Mouse (Mus musculus) bone marrow, adult 2 months (tissue): ENCODE measurements around the gene Fgf18. TPM values are rescaled to one million over a fixed set of nuclear protein-coding genes. Genes with fewer than 3 reads are reported as not detected.

Source experiments
- H3K27ac ChIP-seq: fragments of 200-500 bp; 2 replicates; pipeline ENCODE4 v1.5.1; 2012; ENCODE audit warnings: low read depth, mild to moderate bottlenecking, control low read depth, inconsistent platforms, low read length; ENCODE audit not compliant: control insufficient read depth, poor library complexity, insufficient read depth
- H3K4me1 ChIP-seq: fragments of 200-500 bp; 2 replicates; pipeline ENCODE4 v1.6.1; 2011; ENCODE audit warnings: low read length; ENCODE audit not compliant: control insufficient read depth, insufficient read depth
- H3K4me3 ChIP-seq: fragments of 200-500 bp; replicated peaks from 2 replicates; pipeline ENCODE3; 2011; ENCODE audit warnings: mild to moderate bottlenecking, low read depth, low read length, control low read depth; ENCODE audit not compliant: control insufficient read depth
- CTCF ChIP-seq: fragments of 200-500 bp; IDR thresholded peaks from 2 replicates; pipeline ENCODE4 v1.5.1; 2011; ENCODE audit warnings: low read length, control low read depth; ENCODE audit not compliant: control insufficient read depth, insufficient read depth
- POLR2A ChIP-seq: fragments of 200-500 bp; IDR thresholded peaks from 2 replicates; pipeline ENCODE4 v1.6.1; 2011; ENCODE audit warnings: low read depth, mild to moderate bottlenecking, control low read depth, low read length, borderline replicate concordance; ENCODE audit not compliant: control insufficient read depth
- WGBS: fragments of 180-500 bp; shearing (Covaris S2); methylation state at CpG from one replicate; pipeline ENCODE4 v1.1.7; 2018; 5-methylcytosine and 5-hydroxymethylcytosine counted together
- polyA plus RNA-seq: library from polyadenylated mRNA; stranded (reverse); fragments of >200 nt; gene quantifications from 2 replicates; pipeline ENCODE4 v1.2.4, GENCODE M21; 2011; ENCODE audit warnings: low replicate concordance; ENCODE audit not compliant: missing spikeins, insufficient read depth, insufficient read length

Gene Fgf18
- polyA plus RNA-seq, 1 experiment = not detected

GRCm38 (mm10) chr11:33112407-33112806 lies 34.8 kb downstream of the Fgf18 start:
- Histone ChIP-seq H3K4me3 (no peak overlapping the region), H3K4me1 (no peaks in the 10 kb centered on the region), H3K27ac (no peak overlapping the region)
- 15% methylated on average over 1 of the region's 1 CpGs for WGBS
- no peak for TF ChIP-seq CTCF
- TF ChIP-seq POLR2A = no peak

- 72% methylated on average over 2 of the region's 2 CpGs for WGBS
- TF ChIP-seq CTCF (no peak), POLR2A (no peak)
- no peak overlapping the region for H3K27ac ChIP-seq
- no peak overlapping the region for H3K4me3 ChIP-seq
- H3K4me1 ChIP-seq = no peaks in the 10 kb centered on the region
These were observed 37.1 kb downstream of the Fgf18 start for GRCm38 (mm10) chr11:33110111-33110510.

GRCm38 (mm10) chr11:33107540-33107939 lies 39.7 kb downstream of the Fgf18 start:
- WGBS = 94% methylated on average over 3 of the region's 3 CpGs
- H3K4me1 ChIP-seq = no peaks in the 10 kb centered on the region; the same call in 1 of the 2 replicates
- TF ChIP-seq CTCF (no peak), POLR2A (no peak)
- H3K27ac ChIP-seq = no peak overlapping the region
- no peak overlapping the region for H3K4me3 ChIP-seq

GRCm38 (mm10) chr11:33104911-33105316 lies 42.3 kb downstream of the Fgf18 start:
- WGBS = 83% methylated on average over 8 of the region's 8 CpGs
- no peak for TF ChIP-seq POLR2A
- TF ChIP-seq CTCF = no peak
- Histone ChIP-seq H3K27ac (no peak overlapping the region), H3K4me1 (no peaks in the 10 kb centered on the region; the same call in 1 of the 2 replicates), H3K4me3 (no peak overlapping the region)

GRCm38 (mm10) chr11:33103291-33103943 lies 43.8 kb downstream of the Fgf18 start:
- Histone ChIP-seq H3K4me3 (no peak overlapping the region), H3K27ac (no peak overlapping the region), H3K4me1 (no peaks in the 10 kb centered on the region; the same call in 1 of the 2 replicates)
- TF ChIP-seq CTCF (no peak), POLR2A (no peak)
- WGBS = 86% methylated on average over 13 of the region's 13 CpGs

- H3K4me1 ChIP-seq = no peaks in the 10 kb centered on the region; the same call in 1 of the 2 replicates
- no peak overlapping the region for H3K27ac ChIP-seq
- 23% methylated on average over 10 of the region's 10 CpGs for WGBS
- no peak for TF ChIP-seq CTCF
- TF ChIP-seq POLR2A = no peak
- H3K4me3 ChIP-seq = no peak overlapping the region
These were observed 47.1 kb downstream of the Fgf18 start for GRCm38 (mm10) chr11:33100027-33100507.

- Histone ChIP-seq H3K27ac (no peak overlapping the region), H3K4me3 (no peak overlapping the region), H3K4me1 (no peaks in the 10 kb centered on the region; the same call in 1 of the 2 replicates)
- WGBS = 81% methylated on average over 4 of the region's 4 CpGs
- TF ChIP-seq POLR2A (no peak), CTCF (no peak)
These were observed 47.8 kb downstream of the Fgf18 start for GRCm38 (mm10) chr11:33099425-33099824.

GRCm38 (mm10) chr11:33098446-33098845 lies 48.8 kb downstream of the Fgf18 start:
- Histone ChIP-seq H3K27ac (no peak overlapping the region), H3K4me1 (no peaks in the 10 kb centered on the region), H3K4me3 (no peak overlapping the region)
- no peak for TF ChIP-seq CTCF
- TF ChIP-seq POLR2A = no peak
- 81% methylated on average over 12 of the region's 12 CpGs for WGBS
